Mouse (Mus musculus) lung, embryonic 16.5 days (tissue): ENCODE results near the gene Rnaseh2c. TPM values are rescaled to one million over a fixed set of nuclear protein-coding genes. Genes with fewer than 3 reads are reported as not detected.

Experiments
- ATAC-seq: fragments of 200-750 bp; cut with Nextera tagmentation; 2 replicates; pipeline ENCODE4 v1.8.0; 2017; ENCODE audit warnings: low read depth, mild to moderate bottlenecking, moderate library complexity
- H3K27ac ChIP-seq: fragments of 300-500 bp; sonication (generic); 2 replicates; pipeline ENCODE4 v1.5.1; 2014; ENCODE audit warnings: mild to moderate bottlenecking, control low read depth, low read length
- H3K27me3 ChIP-seq: fragments of 300-500 bp; sonication (generic); 2 replicates; pipeline ENCODE4 v1.6.1; 2014; ENCODE audit warnings: low read depth, low read length, mixed read lengths; ENCODE audit not compliant: control insufficient read depth, insufficient read depth
- H3K36me3 ChIP-seq: fragments of 300-500 bp; sonication (generic); 2 replicates; pipeline ENCODE4 v1.6.1; 2014; ENCODE audit warnings: low read length; ENCODE audit not compliant: control insufficient read depth, insufficient read depth
- H3K4me1 ChIP-seq: fragments of 300-500 bp; sonication (generic); replicated peaks from 2 replicates; pipeline ENCODE4 v1.6.1; 2014; ENCODE audit warnings: low read length, mixed read lengths; ENCODE audit not compliant: control insufficient read depth, insufficient read depth
- H3K4me2 ChIP-seq: fragments of 300-500 bp; sonication (generic); 2 replicates; pipeline ENCODE4 v1.6.1; 2014; ENCODE audit warnings: low read depth, low read length, control low read depth
- H3K4me3 ChIP-seq: fragments of 300-500 bp; sonication (generic); 2 replicates; pipeline ENCODE4 v1.5.1; 2014; ENCODE audit warnings: mild to moderate bottlenecking, low read length, control low read depth
- H3K9ac ChIP-seq: fragments of 300-500 bp; sonication (generic); 2 replicates; pipeline ENCODE4 v1.6.1; 2014; ENCODE audit warnings: low read length, control low read depth
- H3K9me3 ChIP-seq: fragments of 300-500 bp; sonication (generic); 2 replicates; pipeline ENCODE4 v1.6.1; 2016; ENCODE audit warnings: low read length; ENCODE audit not compliant: control insufficient read depth
- WGBS: fragments of 180-500 bp; shearing (Covaris S2); extraction: QIAGEN DNeasy Blood & Tissue Kit; methylation state at CpG from one replicate; pipeline ENCODE4 v1.1.7; 2014; 5-methylcytosine and 5-hydroxymethylcytosine counted together
- polyA plus RNA-seq: library from polyadenylated mRNA; unstranded; fragments of >200 nt; fragmentation: Nextera tagmentation; extraction: Ambion mirVana; gene quantifications from 2 replicates; pipeline ENCODE4 v1.2.1, GENCODE M21; 2015

The Rnaseh2c gene
- polyA plus RNA-seq, 1 experiment from 2014 or later = 159 TPM

- WGBS = 68% methylated on average over 4 of the region's 4 CpGs
- Histone ChIP-seq H3K27me3 (no peaks in the 10 kb centered on the region), H3K36me3 (0 out of 2 replicates have a peak, but pooled peaks cover 3% of the 10 kb centered on the region), H3K9me3 (no peaks in the 10 kb centered on the region), H3K4me1 (peaks cover 11% of the 10 kb centered on the region), H3K27ac (no peak overlapping the region), H3K4me2 (no peak overlapping the region), H3K4me3 (no peak overlapping the region), H3K9ac (no peak overlapping the region)
- ATAC-seq = no peak
Measured at GRCm38 (mm10) chr19:5599224-5599623, 2.4 kb upstream of the Rnaseh2c start.

DNA sequence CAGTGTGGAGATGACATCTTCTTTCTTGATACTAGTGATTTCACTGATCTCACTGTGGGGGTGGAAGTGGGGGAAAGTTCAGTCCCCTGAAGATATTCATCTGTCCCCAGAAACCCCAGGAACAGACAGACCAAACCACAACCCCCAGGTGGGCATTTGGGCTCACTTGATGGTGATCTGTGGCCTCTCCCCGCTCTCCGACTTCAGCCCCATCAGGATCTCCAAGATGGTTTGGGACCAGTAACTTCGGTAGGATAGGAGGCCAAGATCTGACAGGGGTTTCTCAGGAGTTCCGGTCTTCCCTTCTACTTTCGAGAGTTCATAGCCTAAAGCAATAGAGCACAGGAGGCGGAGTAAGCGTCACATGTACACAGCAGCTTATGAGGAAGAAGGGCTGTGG, 2.0 kb downstream of the Rnaseh2c start:
- Histone ChIP-seq H3K4me3 (no peak overlapping the region), H3K9ac (no peak overlapping the region)

DNA sequence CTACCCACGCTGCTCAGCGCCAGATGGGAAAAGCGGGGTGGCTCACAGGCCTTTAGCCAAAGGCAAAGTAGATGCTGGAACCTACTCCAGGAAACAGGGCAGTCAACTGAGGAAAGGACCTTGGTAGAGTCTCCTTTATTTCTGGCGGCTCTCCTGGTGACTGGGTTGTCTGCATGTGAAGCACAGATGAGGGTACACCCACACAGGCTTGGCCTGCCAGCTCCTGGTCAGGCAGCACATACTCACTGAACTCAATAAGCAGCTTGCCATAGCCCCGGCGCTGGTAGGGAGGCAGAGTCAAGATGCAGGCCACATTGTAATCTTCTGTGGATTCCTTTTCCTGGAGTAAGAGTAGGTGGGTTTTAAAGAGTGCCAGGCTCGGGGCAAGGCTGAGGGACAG, 3.5 kb downstream of the Rnaseh2c start:
- 87% methylated on average over 7 of the region's 7 CpGs for whole genome bisulfite sequencing
- Histone ChIP-seq H3K4me3 (no peak overlapping the region), H3K9ac (no peak overlapping the region), H3K27me3 (no peaks in the 10 kb centered on the region), H3K4me2 (no peak overlapping the region), H3K4me1 (peaks cover 18% of the 10 kb centered on the region), H3K36me3 (peaks cover 34% of the 10 kb centered on the region), H3K9me3 (no peaks in the 10 kb centered on the region), H3K27ac (no peak overlapping the region)
- ATAC-seq = no peak

More for the DNA sequence above, 2.0 kb downstream of the Rnaseh2c start:
- H3K27me3 ChIP-seq = no peaks in the 10 kb centered on the region
- WGBS = 83% methylated on average over 7 of the region's 7 CpGs
- peaks cover 12% of the 10 kb centered on the region for H3K4me1 ChIP-seq
- ATAC-seq = no peak
- H3K9me3 ChIP-seq = no peaks in the 10 kb centered on the region
- H3K4me2 ChIP-seq = no peak overlapping the region
- no peak overlapping the region for H3K27ac ChIP-seq
- H3K36me3 ChIP-seq = peaks cover 34% of the 10 kb centered on the region

DNA sequence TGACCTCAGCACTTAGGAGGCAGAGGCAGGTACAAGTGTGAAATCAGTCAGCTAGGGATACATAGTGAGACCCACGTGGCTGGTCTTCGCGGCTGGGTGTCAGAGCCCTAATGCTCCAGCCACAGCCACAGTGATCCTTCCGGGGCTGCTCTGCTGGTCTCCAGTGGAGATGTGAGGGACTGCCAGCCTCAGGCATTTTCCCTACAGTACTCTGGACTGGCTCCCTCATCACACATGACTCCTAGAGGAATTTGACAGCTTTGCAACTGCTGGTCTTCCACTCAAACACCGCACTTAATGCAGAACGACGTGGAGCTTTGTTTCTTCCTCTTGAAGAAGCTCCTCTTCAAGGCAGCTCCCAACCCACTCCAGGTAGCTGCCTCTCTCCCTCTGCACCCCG, 4.5 kb downstream of the Rnaseh2c start:
- peaks cover 34% of the 10 kb centered on the region for H3K36me3 ChIP-seq

GRCm38 (mm10) chr19:5607705-5608410, 6.2 kb downstream of the Rnaseh2c start:
- no peak overlapping the region for H3K27ac ChIP-seq
- ATAC-seq = no peak
- WGBS = 93% methylated on average over 26 of the region's 26 CpGs
- H3K4me3 ChIP-seq = no peak overlapping the region
- H3K36me3 ChIP-seq = peaks cover 34% of the 10 kb centered on the region
- H3K9ac ChIP-seq = no peak overlapping the region
- H3K4me1 ChIP-seq = peaks cover 19% of the 10 kb centered on the region
- no peak overlapping the region for H3K4me2 ChIP-seq
- H3K9me3 ChIP-seq = no peaks in the 10 kb centered on the region
- no peaks in the 10 kb centered on the region for H3K27me3 ChIP-seq

More for the DNA sequence above, 4.5 kb downstream of the Rnaseh2c start:
- H3K4me3 ChIP-seq = no peak overlapping the region
- no peak for ATAC-seq
- no peak overlapping the region for H3K27ac ChIP-seq
- H3K9ac ChIP-seq = no peak overlapping the region
- H3K27me3 ChIP-seq = no peaks in the 10 kb centered on the region
- H3K4me2 ChIP-seq = no peak overlapping the region
- H3K4me1 ChIP-seq = peaks cover 24% of the 10 kb centered on the region
- 71% methylated on average over 8 of the region's 8 CpGs for WGBS
- H3K9me3 ChIP-seq = no peaks in the 10 kb centered on the region

DNA sequence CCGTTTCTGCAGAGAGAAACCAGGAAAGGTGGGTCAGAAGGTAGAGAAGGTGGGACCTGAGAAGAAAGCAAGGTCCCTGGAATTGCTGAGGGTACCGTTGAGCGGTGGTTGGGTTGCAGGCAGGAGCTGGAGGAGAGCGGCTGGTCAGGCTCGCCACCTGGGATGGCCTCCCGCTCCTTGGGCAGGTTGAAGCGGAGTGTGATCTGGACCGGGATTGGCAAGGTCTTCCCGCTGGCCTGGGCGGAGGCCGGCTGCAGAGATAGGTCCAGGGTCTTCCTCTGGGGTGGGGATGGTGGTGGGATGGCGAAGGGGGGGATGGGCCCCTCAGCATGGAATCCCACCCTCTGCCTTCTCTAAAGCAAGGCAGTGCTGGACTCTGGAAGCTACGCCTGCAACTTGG, 7.0 kb downstream of the Rnaseh2c start:
- H3K4me2 ChIP-seq = peak overlapping the region; percentile 72
- ATAC-seq = no peak
- H3K9me3 ChIP-seq = no peaks in the 10 kb centered on the region
- peaks cover 32% of the 10 kb centered on the region for H3K36me3 ChIP-seq
- H3K27ac ChIP-seq = no peak overlapping the region
- H3K27me3 ChIP-seq = no peaks in the 10 kb centered on the region
- 93% methylated on average over 13 of the region's 13 CpGs for WGBS
- H3K4me3 ChIP-seq = peak overlapping the region; percentile 60
- peak overlapping the region; percentile 76 for H3K9ac ChIP-seq
- H3K4me1 ChIP-seq = peaks cover 13% of the 10 kb centered on the region

DNA sequence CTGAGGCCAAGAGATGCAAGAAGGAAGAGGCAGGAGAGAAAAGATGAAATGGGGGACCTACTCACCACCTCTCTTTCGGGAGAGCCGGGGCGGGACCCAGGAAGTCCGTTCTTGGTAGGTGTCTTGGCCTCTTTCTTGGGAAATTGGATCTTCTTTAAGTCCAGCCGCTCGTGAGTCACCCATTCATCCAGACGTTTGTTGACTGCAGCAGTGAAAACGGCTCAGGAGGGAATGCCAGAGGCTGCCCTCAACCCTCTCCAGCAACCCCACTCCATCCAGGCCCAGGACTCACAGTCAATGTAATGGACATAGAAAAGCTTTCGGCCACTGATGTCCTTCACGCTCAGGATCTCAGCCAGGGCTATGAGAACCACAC, 7.5 kb downstream of the Rnaseh2c start:
- peak overlapping the region; percentile 93 for H3K27ac ChIP-seq
- peak overlapping the region; percentile 72 for H3K4me2 ChIP-seq
- peaks cover 13% of the 10 kb centered on the region for H3K4me1 ChIP-seq
- ATAC-seq = no peak
- H3K4me3 ChIP-seq = peak overlapping the region; percentile 60
- H3K9ac ChIP-seq = peak overlapping the region; percentile 76
- H3K27me3 ChIP-seq = no peaks in the 10 kb centered on the region
- no peaks in the 10 kb centered on the region for H3K9me3 ChIP-seq
- WGBS = 44% methylated on average over 10 of the region's 10 CpGs
- H3K36me3 ChIP-seq = peaks cover 32% of the 10 kb centered on the region

DNA sequence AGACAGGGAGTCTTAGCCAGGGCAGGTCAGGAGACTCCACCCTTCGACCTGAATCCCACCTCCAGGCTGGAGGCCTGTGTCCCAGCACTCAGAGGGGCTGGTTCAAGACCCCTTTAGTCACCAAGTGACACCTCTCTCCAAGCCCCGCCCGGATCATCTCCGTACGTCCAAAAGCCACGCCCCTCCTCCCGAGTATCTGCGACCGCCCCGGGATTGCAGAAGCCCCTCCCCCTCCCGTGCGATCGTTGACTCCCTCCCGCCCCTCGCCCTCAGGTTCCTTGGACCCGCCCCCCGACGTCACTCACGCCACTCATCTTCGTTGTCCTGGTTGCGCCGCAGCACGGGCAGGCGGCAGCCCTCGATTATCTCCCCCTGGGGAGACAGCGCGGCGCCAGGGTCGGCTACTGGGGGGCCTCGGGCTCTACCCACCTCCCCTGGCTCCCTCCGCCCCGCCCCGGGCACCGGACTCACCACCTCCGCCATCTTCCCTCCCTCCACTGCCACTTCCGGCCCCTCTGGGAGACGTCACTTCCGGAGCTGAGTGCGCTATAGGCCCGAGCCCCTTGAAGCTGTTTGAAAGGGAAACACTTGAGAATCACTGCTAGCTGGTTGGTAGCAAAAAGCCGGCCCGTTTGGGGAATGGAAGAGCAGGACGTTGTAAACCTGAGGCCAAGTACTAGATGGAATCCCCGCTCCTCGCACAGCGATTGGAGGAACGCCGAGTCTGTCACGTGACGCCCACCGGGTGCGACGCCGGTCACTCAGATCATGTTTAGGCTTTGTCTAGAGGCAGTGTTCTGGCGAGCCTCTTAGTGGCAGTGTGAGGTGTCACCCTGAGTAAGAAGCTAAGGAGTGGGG, 8.1 kb downstream of the Rnaseh2c start, which contains the start of gene Kat5:
TSS of gene Kat5 (minus strand) at position 691 of the 858 bp plus-strand sequence.
- peak within 1 kb of the TSS; percentile 60 for H3K4me3 ChIP-seq
- WGBS = 1% methylated on average over 46 of the region's 55 CpGs
- no peaks in the 10 kb centered on the region for H3K27me3 ChIP-seq
- H3K27ac ChIP-seq = peak within 1 kb of the TSS; percentile 93
- H3K36me3 ChIP-seq = peaks cover 27% of the 10 kb centered on the region
- ATAC-seq = peak; percentile 93
- H3K4me2 ChIP-seq = peak within 1 kb of the TSS; percentile 72
- H3K4me1 ChIP-seq = peaks cover 13% of the 10 kb centered on the region
- no peaks in the 10 kb centered on the region for H3K9me3 ChIP-seq
- H3K9ac ChIP-seq = peak within 1 kb of the TSS; percentile 76

- Histone ChIP-seq H3K36me3 (peaks cover 10% of the 10 kb centered on the region), H3K27me3 (no peaks in the 10 kb centered on the region), H3K27ac (no peak overlapping the region), H3K4me1 (peaks cover 22% of the 10 kb centered on the region), H3K9ac (no peak overlapping the region), H3K4me3 (no peak overlapping the region), H3K4me2 (no peak overlapping the region), H3K9me3 (no peaks in the 10 kb centered on the region)
- no peak for ATAC-seq
- WGBS = 64% methylated on average over 1 of the region's 1 CpGs
Measured at GRCm38 (mm10) chr19:5611973-5612372, 10.3 kb downstream of the Rnaseh2c start.
